Mouse (Mus musculus) megakaryocyte, embryonic 14.5 days (primary cell): ENCODE measurements around the gene Tfe3.

Experiments
- FLI1 ChIP-seq: IDR thresholded peaks from 2 replicates; pipeline ENCODE4 v1.6.1; 2012; ENCODE audit warnings: low read length, inconsistent platforms, mixed read lengths
- GATA1 ChIP-seq: IDR thresholded peaks from 3 replicates; pipeline ENCODE4 v1.6.1; 2012; ENCODE audit warnings: mixed read lengths, low read length, inconsistent platforms, borderline replicate concordance

- no peak for TF ChIP-seq GATA1
- TF ChIP-seq FLI1, result no peak
Measured at GRCm38 (mm10) chrX:7762921-7763197, 499 bp downstream of the Tfe3 start.
